Mouse (Mus musculus) heart, postnatal 25 days (tissue): Measurements from ENCODE around the gene Neurl2. TPM values are rescaled to one million over a fixed set of nuclear protein-coding genes. Genes with fewer than 3 reads are reported as not detected.

Source experiments
- DNase-seq: peaks from one replicate; pipeline ENCODE4 v3.0.0; 2022; ENCODE audit warnings: low spot score
- intact Hi-C: fragments of 180-260 bp; cut with DNase I; formaldehyde crosslinking; loops from one replicate; pipeline ENCODE4 v1.15.1; 2025
- total RNA-seq, 2 experiments: library from RNA; stranded (reverse); gene quantifications; 2 replicates each; pipeline ENCODE4 v1.2.3; 2021

Gene Neurl2
- total RNA-seq, 2 experiments from 2014 or later: 39.9 to 44.6 TPM

GRCm38 (mm10) chr2:164793236-164793635 lies 40.0 kb downstream of the Neurl2 start:
- intact Hi-C loops: loop anchor here (5.0 kb wide), 1 partner anchor 116 kb away; no protein-coding TSS in a partner anchor
- DNase-seq: no peak

GRCm38 (mm10) chr2:164792400-164793190 lies 40.7 kb downstream of the Neurl2 start:
- intact Hi-C loops: loop anchor here (5.0 kb wide), 1 partner anchor 115 kb away; no protein-coding TSS in a partner anchor
- DNase-seq: no peak

DNA sequence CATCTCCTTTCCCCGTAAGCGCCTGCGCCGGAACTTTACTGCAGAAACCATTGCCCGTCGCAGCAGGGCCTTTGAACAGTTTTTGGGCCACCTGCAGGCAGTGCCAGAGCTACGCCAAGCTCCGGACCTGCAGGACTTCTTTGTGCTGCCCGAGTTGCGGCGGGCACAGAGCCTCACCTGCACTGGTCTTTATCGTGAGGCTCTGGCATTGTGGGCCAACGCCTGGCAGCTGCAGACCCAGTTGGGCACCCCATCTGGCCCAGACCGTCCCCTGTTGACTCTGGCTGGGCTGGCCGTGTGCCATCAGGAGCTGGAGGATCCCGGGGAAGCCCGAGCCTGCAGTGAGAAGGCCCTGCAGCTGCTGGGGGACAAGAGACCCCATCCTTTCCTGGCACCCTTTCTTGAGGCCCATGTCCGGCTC lies 41.4 kb downstream of the Neurl2 start:
- intact Hi-C loops: loop anchor here (5.0 kb wide), 1 partner anchor 115 kb away; no protein-coding TSS in a partner anchor
- DNase-seq: no peak

DNA sequence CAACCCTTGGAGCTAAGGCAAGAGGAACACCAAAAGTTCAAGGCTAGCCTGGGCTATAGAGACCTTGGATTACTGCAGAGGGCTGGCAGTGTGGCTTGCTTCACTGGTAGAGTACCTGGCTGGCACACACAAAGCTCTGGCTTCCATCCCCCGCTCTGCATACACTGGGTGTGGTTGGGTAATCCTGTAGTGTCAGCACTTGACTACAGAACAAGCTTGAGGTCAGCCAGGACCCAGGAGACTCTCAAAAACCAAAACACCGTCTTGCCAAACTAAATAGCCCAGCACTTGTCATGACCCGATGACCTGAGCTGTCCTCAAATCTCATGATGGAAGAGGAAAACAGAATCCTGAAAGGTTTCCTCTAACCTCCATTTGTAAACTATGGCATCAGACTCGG lies 42.8 kb downstream of the Neurl2 start:
- intact Hi-C loops: loop anchor here (5.0 kb wide), 1 partner anchor 113 kb away; no protein-coding TSS in a partner anchor
- DNase-seq: no peak

- intact Hi-C loops: no loop called here
- DNase-seq: no peak
Measured at GRCm38 (mm10) chr2:164788411-164788810, 44.8 kb downstream of the Neurl2 start.

- intact Hi-C loops: no loop called here
Measured at GRCm38 (mm10) chr2:164787779-164788178, 45.5 kb downstream of the Neurl2 start.

DNA sequence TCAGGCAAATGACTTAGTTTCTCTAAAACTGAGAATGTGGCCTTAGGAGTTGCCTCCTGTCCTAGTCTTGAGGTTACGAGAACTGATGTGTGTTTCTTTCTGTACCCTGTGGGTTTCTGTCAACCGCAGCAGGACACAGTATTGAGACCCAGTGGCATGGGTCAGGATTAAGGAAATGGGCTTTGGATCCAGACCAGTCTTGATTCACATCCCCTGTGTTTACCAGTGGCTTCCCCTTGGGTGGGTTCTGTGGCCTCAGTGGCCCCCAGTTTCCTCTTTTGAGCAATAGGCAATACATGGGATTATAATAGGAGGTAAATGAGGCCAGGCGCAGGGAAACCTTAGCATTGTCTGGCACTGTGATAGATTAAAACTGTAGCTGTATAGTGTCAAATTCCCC lies 46.2 kb downstream of the Neurl2 start:
- DNase-seq: no peak
- intact Hi-C loops: no loop called here

More at GRCm38 (mm10) chr2:164787779-164788178, 45.5 kb downstream of the Neurl2 start:
- DNase-seq: no peak

- intact Hi-C loops: no loop called here
Measured at GRCm38 (mm10) chr2:164786388-164786885, 46.8 kb downstream of the Neurl2 start.

GRCm38 (mm10) chr2:164785481-164786387 lies 47.5 kb downstream of the Neurl2 start, which contains the start of gene Snx21:
Snx21 (plus strand) TSS chr2:164785823.
- peak; percentile 92 for DNase-seq
- intact Hi-C loops: no loop called here

More at GRCm38 (mm10) chr2:164786388-164786885, 46.8 kb downstream of the Neurl2 start:
- DNase-seq: no peak

GRCm38 (mm10) chr2:164784869-164785420 lies 48.3 kb downstream of the Neurl2 start:
- DNase-seq: no peak
- intact Hi-C loops: no loop called here

DNA sequence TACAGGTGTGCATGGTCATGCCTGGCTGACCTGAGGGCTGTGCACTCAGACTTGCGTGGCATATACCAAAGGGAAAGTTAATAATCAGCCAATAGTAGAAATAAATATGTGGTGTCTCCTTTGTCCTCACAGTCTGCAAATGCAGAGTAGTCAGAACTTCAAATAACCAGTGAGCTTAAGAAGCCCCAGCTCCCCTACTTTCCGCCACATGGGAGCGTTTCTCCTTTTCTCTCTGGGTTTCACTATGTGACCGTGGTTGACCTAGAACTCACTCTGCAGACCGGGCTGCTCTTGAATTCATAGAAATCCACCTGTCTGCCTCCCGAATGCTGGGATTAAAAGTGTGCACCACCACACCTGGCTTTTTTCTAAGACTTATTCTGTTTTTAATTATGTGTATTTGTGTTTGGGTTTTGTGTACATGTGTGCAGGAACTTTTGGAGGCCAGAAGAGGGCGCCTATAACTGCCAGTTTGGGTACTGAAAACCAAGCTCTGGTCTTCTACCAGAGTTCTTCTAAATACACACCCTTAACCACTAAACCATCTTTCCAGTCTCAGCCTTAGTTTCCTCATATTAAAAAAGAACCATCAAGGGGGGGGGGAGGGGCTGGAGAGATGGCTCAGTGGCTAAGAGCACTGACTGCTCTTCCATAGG lies 49.2 kb downstream of the Neurl2 start:
- intact Hi-C loops: no loop called here
- DNase-seq: no peak

DNA sequence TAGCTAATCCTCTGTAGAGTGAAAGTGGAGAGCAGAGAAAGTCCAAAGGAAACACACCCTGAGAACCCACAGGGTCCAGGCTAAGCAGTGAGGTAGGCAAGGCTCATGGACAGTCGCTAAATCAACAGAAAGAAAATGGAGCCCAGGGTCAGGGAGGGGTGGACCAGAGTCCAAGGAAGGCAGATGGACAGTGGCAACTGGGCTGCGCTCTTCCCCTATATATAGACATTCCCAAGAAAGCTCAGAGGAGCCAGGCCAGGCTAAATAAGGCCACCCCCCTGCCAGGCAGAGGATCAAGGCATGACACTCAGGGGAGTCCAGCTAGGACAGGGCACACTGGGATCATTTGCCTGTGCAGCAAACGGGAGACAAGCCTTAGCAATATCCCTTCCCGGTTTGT lies 51.4 kb downstream of the Neurl2 start:
- intact Hi-C loops: no loop called here

More for the DNA sequence above, 51.4 kb downstream of the Neurl2 start:
- no peak for DNase-seq

Other genes with a start within 250 kb of the Neurl2 start
- gene Wfdc6a, start 248.0 kb downstream of the Neurl2 start, total RNA-seq: under 1 TPM in 1 of 2 experiments, not detected in 1; 0.34 TPM
- not detected for gene Eppin, start 239.9 kb downstream of the Neurl2 start, total RNA-seq
- not detected for gene Wfdc6b, start 219.9 kb downstream of the Neurl2 start, total RNA-seq
- gene Wfdc8, start 219.8 kb downstream of the Neurl2 start, total RNA-seq: not detected
- gene Wfdc16, start 194.7 kb downstream of the Neurl2 start, total RNA-seq: not detected
- gene Wfdc10, start 177.4 kb downstream of the Neurl2 start, total RNA-seq: not detected
- not detected for gene Wfdc9, start 176.9 kb downstream of the Neurl2 start, total RNA-seq
- not detected for gene Wfdc11, start 159.4 kb downstream of the Neurl2 start, total RNA-seq
- gene Wfdc13, start 148.3 kb downstream of the Neurl2 start, total RNA-seq: not detected
- gene Spint4, start 135.0 kb downstream of the Neurl2 start, total RNA-seq: not detected
- not detected for gene Spint5, start 118.2 kb downstream of the Neurl2 start, total RNA-seq
- gene Wfdc3, start 87.5 kb downstream of the Neurl2 start, total RNA-seq: under 1 TPM; 0.28 to 0.29 TPM
- gene Dnttip1, start 87.5 kb downstream of the Neurl2 start, total RNA-seq: 10 to 100 TPM; 24.4 to 25.8 TPM
- 1 to 10 TPM; 2.4 to 2.9 TPM for gene Ube2c, start 63.6 kb downstream of the Neurl2 start, total RNA-seq
- gene Tnnc2, start 53.5 kb downstream of the Neurl2 start, total RNA-seq: not detected
- 10 to 100 TPM; 24.7 to 27.5 TPM for gene Snx21, start 47.6 kb downstream of the Neurl2 start, total RNA-seq
- gene Acot8, start 28.6 kb downstream of the Neurl2 start, total RNA-seq: 10 to 100 TPM; 10.7 to 12.2 TPM
- gene Zswim3, start 28.4 kb downstream of the Neurl2 start, total RNA-seq: 1 to 10 TPM; 2.5 to 3.1 TPM
- gene Zswim1, start 10.8 kb downstream of the Neurl2 start, total RNA-seq: 1 to 10 TPM; 3.6 to 4.5 TPM
- under 1 TPM; 0.42 to 0.64 TPM for gene Spata25, start 4.9 kb downstream of the Neurl2 start, total RNA-seq
- 100 to 1,000 TPM in 1 of 2 experiments, 10 to 100 TPM in 1; 90.9 to 108 TPM for gene Ctsa, start 583 bp downstream of the Neurl2 start, total RNA-seq
- 10 to 100 TPM; 35.9 to 37.5 TPM for gene Pltp, start 24.3 kb upstream of the Neurl2 start, total RNA-seq
- 10 to 100 TPM; 27.5 to 34.6 TPM for gene Pcif1, start 45.8 kb upstream of the Neurl2 start, total RNA-seq
- gene Zfp335, start 78.3 kb upstream of the Neurl2 start, total RNA-seq: 1 to 10 TPM; 8.6 to 9.2 TPM
- under 1 TPM; 0.55 to 0.61 TPM for gene Mmp9, start 107.3 kb upstream of the Neurl2 start, total RNA-seq
- gene Slc12a5, start 127.3 kb upstream of the Neurl2 start, total RNA-seq: under 1 TPM; 0.65 to 0.81 TPM
- 10 to 100 TPM; 19.1 to 19.5 TPM for gene Ncoa5, start 201.4 kb upstream of the Neurl2 start, total RNA-seq
- 1 to 10 TPM; 1.9 to 3.6 TPM for gene Cd40, start 222.2 kb upstream of the Neurl2 start, total RNA-seq